Mouse (Mus musculus): Measurements from ENCODE around the gene Samt1. TPM values are rescaled to one million over a fixed set of nuclear protein-coding genes. Genes with fewer than 3 reads are reported as not detected.

The Samt1 gene
- not detected for polyA plus RNA-seq (2014; fragmentation: Illumina TruSeq; extraction: RNeasy Lipid Tissue Mini Kit (QIAGEN cat#74804); ENCODE audit: low read depth, low replicate concordance)

GRCm38 (mm10) chrX:154012540-154012939 lies at the start of gene Samt1:
Samt1 (minus strand) TSS chrX:154012640.

GRCm38 (mm10) chrX:154054939-154055338 lies 42.5 kb upstream of the Samt1 start, which contains the start of gene Gm10057:
Gm10057 (minus strand) TSS chrX:154055039.

GRCm38 (mm10) chrX:154033727-154034126 lies 21.3 kb upstream of the Samt1 start, which contains the start of gene 4921511M17Rik:
4921511M17Rik (minus strand) TSS chrX:154033827.

Other genes starting within 250 kb of the Samt1 start
- gene Spin2c, start 180.4 kb downstream of the Samt1 start, polyA plus RNA-seq (2014; fragmentation: Illumina TruSeq; extraction: RNeasy Lipid Tissue Mini Kit (QIAGEN cat#74804); ENCODE audit: low read depth, low replicate concordance), result 0.76 TPM
- gene 4921511M17Rik, start 21.2 kb upstream of the Samt1 start, polyA plus RNA-seq (2014; fragmentation: Illumina TruSeq; extraction: RNeasy Lipid Tissue Mini Kit (QIAGEN cat#74804); ENCODE audit: low read depth, low replicate concordance), result not detected
- gene Gm10057, start 42.4 kb upstream of the Samt1 start, polyA plus RNA-seq (2014; fragmentation: Illumina TruSeq; extraction: RNeasy Lipid Tissue Mini Kit (QIAGEN cat#74804); ENCODE audit: low read depth, low replicate concordance), result not detected
- not detected for gene Gm15140, start 108.0 kb upstream of the Samt1 start, polyA plus RNA-seq (2014; fragmentation: Illumina TruSeq; extraction: RNeasy Lipid Tissue Mini Kit (QIAGEN cat#74804); ENCODE audit: low read depth, low replicate concordance)

Data from adrenal gland, adult 10 weeks (tissue).